Mouse (Mus musculus) myocyte (in vitro differentiated cells): ENCODE data around the gene Dscaml1.

ENCODE experiments used
- CEBPB ChIP-seq: IDR thresholded peaks from 2 replicates; pipeline ENCODE4 v1.6.1; 2011; ENCODE audit warnings: mild to moderate bottlenecking, moderate library complexity; ENCODE audit not compliant: poor library complexity, insufficient read depth, severe bottlenecking
- MAX ChIP-seq: IDR thresholded peaks from one replicate; pipeline ENCODE4 v1.6.1; 2011; ENCODE audit warnings: low read depth, mild to moderate bottlenecking, control low read depth
- MYOD1 ChIP-seq, 3 experiments: IDR thresholded peaks; one replicate each; pipeline ENCODE4 v1.6.1; 2011; ENCODE audit warnings: control low read depth in 2 of 3, low read depth in 2 of 3, mild to moderate bottlenecking in 2 of 3, moderate library complexity in 1 of 3; ENCODE audit not compliant: insufficient read length in 2 of 3, control insufficient read depth in 1 of 3
- MYOG ChIP-seq, 3 experiments: IDR thresholded peaks; one replicate each; pipeline ENCODE4 v1.6.1; 2011; ENCODE audit warnings: control low read depth in 2 of 3, low read depth in 2 of 3, mild to moderate bottlenecking in 2 of 3; ENCODE audit not compliant: insufficient read length in 2 of 3, control insufficient read depth in 1 of 3, insufficient read depth in 1 of 3
- POLR2A ChIP-seq: IDR thresholded peaks from one replicate; pipeline ENCODE4 v1.6.1; 2011; ENCODE audit warnings: low read depth, mild to moderate bottlenecking, control low read depth, moderate library complexity; ENCODE audit not compliant: insufficient read length
- POLR2AphosphoS2 ChIP-seq: IDR thresholded peaks from one replicate; pipeline ENCODE4 v1.6.1; 2011; ENCODE audit warnings: low read depth, control low read depth; ENCODE audit not compliant: insufficient read length
- TCF12 ChIP-seq: IDR thresholded peaks from one replicate; pipeline ENCODE4 v1.6.1; 2011; ENCODE audit warnings: mild to moderate bottlenecking, control low read depth; ENCODE audit not compliant: poor library complexity, insufficient read depth, severe bottlenecking
- TCF3 ChIP-seq: IDR thresholded peaks from one replicate; pipeline ENCODE4 v1.6.1; 2011; ENCODE audit warnings: low read depth, control low read depth; ENCODE audit not compliant: insufficient read length
- USF1 ChIP-seq: IDR thresholded peaks from one replicate; pipeline ENCODE4 v1.6.1; 2011; ENCODE audit warnings: low read depth, mild to moderate bottlenecking, control low read depth, moderate library complexity

GRCm38 (mm10) chr9:45517993-45518705 lies 91.7 kb downstream of the Dscaml1 start:
- TF ChIP-seq MYOD1 (IDR thresholded peaks at IDR 0.05; ENCODE audit: control insufficient read depth in 1 of 3, insufficient read length in 2 of 3, low read depth in 2 of 3) = no peak
- no peak for TF ChIP-seq TCF12
- no peak for TF ChIP-seq CEBPB
- no peak for TF ChIP-seq TCF3
- no peak for TF ChIP-seq POLR2AphosphoS2
- no peak for TF ChIP-seq MAX
- no peak for TF ChIP-seq POLR2A
- no peak for TF ChIP-seq MYOG (IDR thresholded peaks at IDR 0.05; ENCODE audit: control insufficient read depth in 1 of 3, insufficient read depth in 1 of 3, insufficient read length in 2 of 3, low read depth in 2 of 3)
- no peak for TF ChIP-seq USF1
